Mouse (Mus musculus): ENCODE results near the gene Arf1.

DNA sequence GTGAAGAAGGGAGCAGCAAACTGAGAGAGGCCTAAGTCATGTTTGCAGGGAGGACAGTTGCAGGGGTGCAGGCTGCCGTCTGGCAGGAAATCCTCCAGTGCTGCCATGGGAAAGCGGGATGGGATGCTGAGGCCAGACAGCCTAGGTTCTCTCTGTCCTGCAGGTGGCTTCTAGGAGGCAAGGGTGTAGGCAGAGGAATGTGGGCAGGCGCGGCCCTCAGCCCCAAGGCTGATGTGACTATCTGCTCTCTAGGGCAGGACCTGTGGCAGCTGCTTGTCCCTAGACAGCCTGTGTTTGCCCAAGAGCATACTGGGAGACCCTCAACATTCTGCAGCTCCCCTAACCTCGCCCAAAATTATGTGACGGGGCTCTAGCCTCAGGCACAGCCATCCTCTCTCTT lies 38.7 kb upstream of the Arf1 start:
- TF ChIP-seq EP300 (IDR thresholded peaks at IDR 0.05; ENCODE audit: insufficient read depth, low read depth, low read length): no peak
- no peak for TF ChIP-seq CTCF (IDR thresholded peaks at IDR 0.05; ENCODE audit: low read depth, low read length)

All from ES-Bruce4 (cell line).